Comparison of ENCODE assay signal across 1 mouse cellular context in the genomic region with DNA sequence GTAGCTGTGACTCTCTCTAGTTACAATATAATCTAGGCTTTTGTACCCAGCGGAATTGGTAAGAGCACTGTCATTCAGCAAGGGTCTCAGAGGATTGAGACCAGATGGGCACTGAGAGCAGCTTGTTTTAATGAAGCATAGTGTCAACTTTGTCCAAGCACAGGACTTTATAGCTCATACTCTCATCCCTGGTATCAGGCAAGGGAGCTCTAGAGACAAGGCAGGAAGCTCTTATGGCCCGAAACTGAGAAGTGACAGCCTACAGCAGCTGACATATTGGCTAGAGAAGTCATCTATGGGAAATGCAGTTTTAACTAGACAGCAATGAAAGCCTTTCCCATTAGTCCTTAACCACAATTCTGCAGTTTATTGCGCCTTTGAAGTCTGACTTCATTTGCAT.
A peak's percentile ranks its signal among the peaks of the same experiment; 100 is the strongest.
TF ChIP-seq lines count a peak whose summit lies in the region.

No protein-coding gene starts in this region.

TF ChIP-seq in CH12.LX, 34 proteins besides CTCF, POLR2A, EP300 and RAD21:
- TF ChIP-seq MAZ (IDR thresholded peaks at IDR 0.05; ENCODE audit: low read depth, low read length) = no peak
- no peak for TF ChIP-seq MEF2A (IDR thresholded peaks at IDR 0.05; ENCODE audit: borderline replicate concordance, low read depth, low read length)
- TF ChIP-seq MXI1 (IDR thresholded peaks at IDR 0.05; ENCODE audit: low read depth, low read length) = no peak
- peak; percentile 50; the same call in 1 of the 2 replicates for TF ChIP-seq ZNF384 (IDR thresholded peaks at IDR 0.05; ENCODE audit: low read depth, low read length)
- no peak for TF ChIP-seq ELF1 (IDR thresholded peaks at IDR 0.05; ENCODE audit: low read depth, low read length)
